Mouse (Mus musculus): ENCODE data around the gene Wnt9a. TPM values are rescaled to one million over a fixed set of nuclear protein-coding genes. Genes with fewer than 3 reads are reported as not detected.

Wnt9a gene
- 1 to 10 TPM in 1 of 26 experiments, under 1 TPM in 12, not detected in 13; 0.22 to 1.1 (median 0.38) TPM for total RNA-seq (2018; cell fraction: chromatin; rRNA removed)
- total RNA-seq (2018; cell fraction: cytosol; rRNA removed), result under 1 TPM; 0.07 to 0.90 (median 0.30) TPM
- total RNA-seq (2018; cell fraction: nucleus; rRNA removed), result under 1 TPM in 19 of 26 experiments, not detected in 7; 0.13 to 0.88 (median 0.35) TPM
- polyA plus RNA-seq (2018), result 0.10 to 0.41 TPM (median 0.34 TPM) in 3 replicates

DNA sequence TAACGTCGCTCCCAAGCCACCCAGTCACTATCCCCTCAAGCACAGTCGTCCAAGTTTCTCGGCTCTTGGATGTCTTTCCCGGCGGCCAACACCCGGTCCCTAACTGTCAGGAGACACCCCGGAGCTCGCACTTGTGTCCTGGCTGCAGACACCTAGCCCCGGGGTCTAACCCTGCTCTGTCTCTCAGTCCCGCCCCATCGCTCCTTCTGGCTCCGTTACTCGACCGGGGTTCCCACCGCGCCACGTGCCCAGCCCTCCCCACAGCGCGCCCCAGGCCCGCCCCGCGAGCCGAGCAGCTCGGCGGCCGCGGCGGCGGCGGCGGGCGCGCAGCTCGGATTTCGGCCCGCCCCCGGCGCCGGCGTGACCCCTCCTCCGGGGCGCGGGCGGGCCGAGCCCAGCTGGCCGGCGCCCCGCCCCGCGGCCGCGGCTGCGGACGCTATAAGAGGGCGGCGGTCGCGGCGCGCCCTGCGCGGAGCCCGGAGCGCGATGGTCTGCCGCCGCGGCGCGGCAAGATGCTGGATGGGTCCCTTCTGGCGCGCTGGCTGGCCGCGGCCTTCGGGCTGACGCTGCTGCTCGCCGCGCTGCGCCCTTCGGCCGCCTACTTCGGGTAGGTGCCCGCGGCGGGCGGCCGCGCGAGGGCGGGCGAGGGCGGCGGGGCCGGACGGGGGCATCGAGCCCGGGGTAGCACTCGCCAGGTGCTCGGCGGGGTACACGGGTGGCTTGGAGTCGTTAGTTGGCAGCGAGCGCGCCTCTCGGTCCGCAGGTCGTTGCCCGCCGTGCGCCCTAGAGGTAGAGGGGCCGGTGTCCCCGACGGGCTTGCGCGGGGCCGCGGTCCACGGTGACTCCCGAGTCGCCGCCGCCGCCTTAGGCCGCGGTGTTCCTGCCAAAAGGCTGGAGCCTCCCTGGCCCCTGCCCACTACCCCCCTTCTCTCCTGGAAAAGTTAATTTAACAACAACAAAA, at the start of gene Wnt9a:
Gene Wnt9a, plus strand, starts transcription at position 468 of the 961 bp plus-strand sequence.
- H3K4me3 ChIP-seq (ENCODE audit: inconsistent target), result no peak within 1 kb of the TSS
- WGBS (ENCODE audit: missing documents), result 2% methylated on average over 91 of the region's 128 CpGs
- no peak within 1 kb of the TSS for H3K27ac ChIP-seq
- H3K79me2 ChIP-seq (ENCODE audit: inconsistent target), result no peaks in the 10 kb centered on the region
- no peaks in the 10 kb centered on the region for H3K36me3 ChIP-seq (ENCODE audit: inconsistent target)

DNA sequence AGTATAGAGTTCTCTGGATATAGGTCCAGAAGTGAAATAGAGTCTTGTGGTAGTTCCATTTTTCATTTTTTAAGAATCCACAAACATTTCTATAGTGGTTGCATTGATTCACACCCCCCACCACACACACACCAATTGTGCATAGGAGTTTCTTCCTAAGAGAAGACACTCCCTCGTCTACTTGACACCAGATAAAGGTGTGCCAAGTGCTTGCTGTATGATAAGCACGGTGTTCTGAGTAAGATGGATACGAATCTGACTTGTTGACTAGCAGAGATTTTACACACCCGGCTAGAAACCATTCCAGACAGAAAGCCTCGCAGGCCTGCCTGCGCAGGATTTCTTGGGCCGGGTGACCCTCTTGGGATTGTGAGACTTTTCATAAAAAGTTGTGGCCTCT, 47.1 kb upstream of the Wnt9a start:
- Histone ChIP-seq H3K36me3 (ENCODE audit: inconsistent target) (no peaks in the 10 kb centered on the region), H3K4me3 (ENCODE audit: inconsistent target) (no peak overlapping the region), H3K27ac (no peak overlapping the region), H3K79me2 (ENCODE audit: inconsistent target) (no peaks in the 10 kb centered on the region)
- WGBS (ENCODE audit: missing documents), result 82% methylated on average over 7 of the region's 7 CpGs

DNA sequence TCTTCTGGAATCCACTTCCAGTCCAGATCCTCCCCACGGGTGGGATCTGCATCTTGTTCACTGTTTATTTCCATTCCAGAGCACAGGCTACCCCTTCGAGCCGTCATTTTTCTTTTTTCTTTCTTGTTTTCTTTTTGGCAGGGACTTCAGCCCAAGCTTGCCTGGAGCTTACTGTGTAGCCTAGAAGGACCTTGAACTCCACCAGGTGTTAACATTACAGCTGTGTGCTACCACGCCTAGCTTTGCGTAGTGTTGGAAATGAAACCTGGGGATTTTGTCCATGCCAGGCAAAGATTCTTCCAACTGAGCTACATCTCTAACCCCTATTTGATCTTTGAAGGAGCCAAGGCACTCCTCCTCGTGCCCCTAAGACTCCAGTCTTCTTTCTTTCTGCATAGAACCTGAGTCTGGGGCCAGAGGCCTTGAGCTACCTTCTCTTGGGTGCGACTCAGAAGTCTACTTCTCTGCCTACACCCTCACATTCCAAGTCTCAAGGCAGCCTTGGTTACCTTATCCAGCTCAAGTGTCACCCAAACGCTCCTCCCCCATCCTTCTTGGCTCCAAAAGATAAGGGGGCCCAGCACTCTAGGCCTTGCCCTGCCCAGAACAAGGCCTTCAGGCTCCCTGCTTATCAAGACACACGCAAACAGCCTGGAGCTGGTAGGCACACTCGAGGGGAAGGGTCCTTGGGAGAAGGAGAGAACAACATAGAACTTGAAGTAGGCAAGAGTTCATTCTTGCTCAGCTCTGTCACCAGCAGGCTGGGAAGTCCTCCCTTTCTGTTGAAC, 45.8 kb upstream of the Wnt9a start:
- Histone ChIP-seq H3K36me3 (ENCODE audit: inconsistent target) (no peaks in the 10 kb centered on the region), H3K4me3 (ENCODE audit: inconsistent target) (no peak overlapping the region)
- 78% methylated on average over 10 of the region's 10 CpGs for WGBS (ENCODE audit: missing documents)

DNA sequence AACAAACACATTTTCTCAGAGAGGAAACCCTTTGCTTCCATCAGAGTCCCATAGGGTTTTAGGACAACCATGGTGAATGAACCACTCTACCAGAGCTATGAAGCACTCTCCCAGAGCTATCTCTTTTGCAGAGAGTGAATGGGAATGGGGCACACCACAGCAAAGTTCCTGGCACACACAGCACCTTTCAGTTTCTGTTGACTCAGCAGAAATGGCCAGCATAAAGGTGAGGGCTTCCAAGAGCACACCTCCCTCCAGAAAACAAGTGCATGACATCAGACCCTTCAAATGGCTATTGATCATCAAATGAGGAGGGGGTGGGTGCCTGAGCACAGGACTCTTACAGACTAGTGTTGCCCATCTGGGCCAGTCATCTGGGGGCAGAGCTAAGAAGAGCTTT, 44.4 kb upstream of the Wnt9a start:
- Histone ChIP-seq H3K36me3 (ENCODE audit: inconsistent target) (no peaks in the 10 kb centered on the region), H3K79me2 (ENCODE audit: inconsistent target) (no peaks in the 10 kb centered on the region), H3K4me3 (ENCODE audit: inconsistent target) (no peak overlapping the region), H3K27ac (no peak overlapping the region)

More for the DNA sequence above, 45.8 kb upstream of the Wnt9a start:
- Histone ChIP-seq H3K79me2 (ENCODE audit: inconsistent target) (no peaks in the 10 kb centered on the region), H3K27ac (no peak overlapping the region)

DNA sequence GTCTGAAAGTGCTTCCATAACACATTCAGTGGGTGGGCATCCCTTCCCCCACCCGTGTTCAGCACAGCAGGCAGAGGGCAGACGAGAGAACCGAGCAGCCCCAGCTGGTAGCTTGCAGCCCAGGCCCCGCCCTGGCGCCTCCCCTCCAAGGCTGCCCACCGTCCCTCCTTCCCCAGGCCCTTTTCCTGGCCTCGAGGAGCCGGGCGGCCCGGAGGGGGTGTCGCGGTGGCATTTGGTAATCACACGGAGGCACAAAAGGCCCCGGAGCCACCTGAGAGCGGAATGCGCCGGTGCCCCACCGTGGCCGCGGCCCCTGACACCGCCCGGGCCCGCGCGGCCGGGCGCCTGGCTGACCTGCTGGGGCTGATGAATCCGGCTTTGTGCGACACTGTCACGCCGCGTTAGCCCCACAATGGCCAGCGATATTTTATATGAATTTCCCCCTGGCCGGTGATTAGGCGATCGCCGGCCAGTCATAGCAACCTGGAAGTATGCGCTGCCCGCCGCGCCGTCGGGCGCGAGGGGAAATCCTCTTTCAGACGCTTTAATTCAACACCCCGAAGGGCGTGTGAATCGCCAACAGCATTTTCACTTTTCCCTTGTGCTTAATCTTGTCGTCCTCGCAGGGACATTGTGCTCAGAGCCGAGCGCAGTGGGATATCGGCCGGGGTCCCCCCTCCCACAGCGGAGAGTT, 42.7 kb upstream of the Wnt9a start:
- H3K36me3 ChIP-seq (ENCODE audit: inconsistent target), result no peaks in the 10 kb centered on the region
- H3K27ac ChIP-seq, result no peak overlapping the region
- no peak overlapping the region for H3K4me3 ChIP-seq (ENCODE audit: inconsistent target)
- 2% methylated on average over 50 of the region's 56 CpGs for whole genome bisulfite sequencing (ENCODE audit: missing documents)
- no peaks in the 10 kb centered on the region for H3K79me2 ChIP-seq (ENCODE audit: inconsistent target)

DNA sequence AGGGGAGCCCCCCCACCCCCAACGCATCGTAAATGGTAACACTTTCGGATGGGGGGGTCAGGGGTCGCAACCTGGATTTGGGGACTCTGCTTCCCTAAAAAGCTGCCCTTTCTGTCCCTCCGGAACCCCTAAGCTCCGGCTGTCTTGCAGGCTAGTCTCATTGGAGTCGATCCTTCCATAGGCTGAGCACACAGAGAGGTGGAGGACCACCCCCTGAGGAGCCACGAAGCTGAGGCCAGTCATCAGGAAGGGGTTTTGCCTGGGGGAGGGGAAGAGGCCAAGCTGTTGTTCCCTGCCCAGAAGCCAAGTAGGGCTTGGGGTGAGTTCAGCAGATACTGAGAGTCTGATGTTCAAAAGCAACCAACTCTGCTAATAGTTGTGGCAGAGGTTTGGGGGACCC, 42.1 kb upstream of the Wnt9a start:
- H3K79me2 ChIP-seq (ENCODE audit: inconsistent target), result no peaks in the 10 kb centered on the region
- H3K4me3 ChIP-seq (ENCODE audit: inconsistent target), result no peak overlapping the region
- whole genome bisulfite sequencing (ENCODE audit: missing documents), result 16% methylated on average over 8 of the region's 8 CpGs
- H3K36me3 ChIP-seq (ENCODE audit: inconsistent target), result no peaks in the 10 kb centered on the region
- H3K27ac ChIP-seq, result no peak overlapping the region

DNA sequence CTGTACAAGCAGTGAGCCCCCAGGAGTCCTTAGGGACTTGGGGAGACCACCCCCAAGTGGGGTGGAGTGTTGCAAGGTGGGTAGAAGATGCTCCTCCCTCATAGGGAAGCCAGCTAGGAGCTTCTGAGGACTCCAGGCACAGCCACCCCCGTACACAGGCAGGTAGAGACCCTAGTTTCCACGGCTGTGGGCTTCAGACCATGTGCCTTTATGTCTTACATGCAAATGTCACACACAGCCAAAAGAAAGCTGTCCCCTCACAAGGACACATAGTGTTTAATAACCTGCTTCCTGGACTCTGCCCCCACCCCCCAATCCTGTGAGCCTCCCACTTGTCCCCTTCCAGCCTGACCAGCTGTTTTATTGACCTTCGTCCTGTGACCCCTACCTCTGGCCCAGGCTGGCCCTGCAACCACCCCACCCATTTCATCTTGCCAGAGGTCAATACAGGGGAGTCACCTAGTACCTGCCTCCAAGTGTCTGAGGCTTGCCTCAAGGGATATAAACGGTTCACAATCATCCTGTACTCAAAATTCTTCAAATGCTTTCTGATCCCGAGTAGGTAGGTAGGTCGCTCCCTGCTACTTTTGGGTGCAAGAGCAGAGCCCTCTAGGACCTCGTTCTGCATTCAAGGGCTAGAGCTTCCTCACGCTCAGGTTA, 41.4 kb upstream of the Wnt9a start:
- Histone ChIP-seq H3K4me3 (ENCODE audit: inconsistent target) (no peak overlapping the region), H3K36me3 (ENCODE audit: inconsistent target) (no peaks in the 10 kb centered on the region), H3K27ac (no peak overlapping the region), H3K79me2 (ENCODE audit: inconsistent target) (no peaks in the 10 kb centered on the region)
- WGBS (ENCODE audit: missing documents), result 83% methylated on average over 8 of the region's 8 CpGs

DNA sequence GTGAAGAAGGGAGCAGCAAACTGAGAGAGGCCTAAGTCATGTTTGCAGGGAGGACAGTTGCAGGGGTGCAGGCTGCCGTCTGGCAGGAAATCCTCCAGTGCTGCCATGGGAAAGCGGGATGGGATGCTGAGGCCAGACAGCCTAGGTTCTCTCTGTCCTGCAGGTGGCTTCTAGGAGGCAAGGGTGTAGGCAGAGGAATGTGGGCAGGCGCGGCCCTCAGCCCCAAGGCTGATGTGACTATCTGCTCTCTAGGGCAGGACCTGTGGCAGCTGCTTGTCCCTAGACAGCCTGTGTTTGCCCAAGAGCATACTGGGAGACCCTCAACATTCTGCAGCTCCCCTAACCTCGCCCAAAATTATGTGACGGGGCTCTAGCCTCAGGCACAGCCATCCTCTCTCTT, 40.0 kb upstream of the Wnt9a start:
- Histone ChIP-seq H3K79me2 (ENCODE audit: inconsistent target) (no peaks in the 10 kb centered on the region), H3K36me3 (ENCODE audit: inconsistent target) (no peaks in the 10 kb centered on the region), H3K4me3 (ENCODE audit: inconsistent target) (no peak overlapping the region), H3K27ac (no peak overlapping the region)
- 59% methylated on average over 6 of the region's 6 CpGs for WGBS (ENCODE audit: missing documents)

DNA sequence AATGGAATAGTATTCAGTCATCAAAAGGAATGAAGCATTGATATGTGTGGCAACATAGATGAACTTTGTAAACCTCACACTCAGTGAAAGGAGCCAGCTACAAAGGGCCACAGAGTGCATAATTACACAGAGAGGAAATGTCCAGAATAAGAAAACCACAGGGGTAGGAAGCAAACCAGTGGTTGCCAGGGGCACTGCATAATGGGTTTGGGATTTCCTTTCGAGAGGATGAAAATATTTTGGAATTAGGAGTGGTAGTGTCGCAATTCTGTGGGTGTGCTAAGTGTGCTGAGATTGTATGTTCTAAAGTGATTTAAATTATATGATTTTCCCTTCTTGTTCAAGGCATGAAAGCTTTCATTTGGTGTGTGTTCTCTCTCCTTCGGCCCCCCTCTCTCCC, 32.5 kb upstream of the Wnt9a start:
- H3K4me3 ChIP-seq (ENCODE audit: inconsistent target), result no peak overlapping the region
- no peaks in the 10 kb centered on the region for H3K79me2 ChIP-seq (ENCODE audit: inconsistent target)
- H3K27ac ChIP-seq, result no peak overlapping the region
- H3K36me3 ChIP-seq (ENCODE audit: inconsistent target), result no peaks in the 10 kb centered on the region
- WGBS (ENCODE audit: missing documents), result 48% methylated on average over 3 of the region's 3 CpGs

DNA sequence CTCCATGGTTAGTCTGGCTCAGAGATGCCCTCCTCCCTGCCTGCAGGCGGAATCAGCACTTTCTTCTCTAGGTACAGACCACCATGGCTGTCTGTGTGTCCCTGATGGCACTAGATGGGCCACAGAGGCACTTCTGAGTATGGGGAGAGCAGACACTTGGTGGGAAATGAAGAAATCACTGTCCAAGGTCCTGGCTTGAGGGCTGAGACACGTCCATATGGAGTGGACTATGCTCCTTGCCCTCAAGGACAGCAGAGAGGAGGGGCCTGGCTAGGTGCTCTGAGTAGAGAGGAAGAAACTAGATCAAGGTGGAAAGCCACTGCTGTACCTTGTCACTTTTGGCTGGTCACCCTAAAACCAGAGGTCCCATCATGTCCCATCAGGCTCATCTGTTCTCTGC, 29.9 kb upstream of the Wnt9a start:
- H3K27ac ChIP-seq, result no peak overlapping the region
- no peaks in the 10 kb centered on the region for H3K79me2 ChIP-seq (ENCODE audit: inconsistent target)
- whole genome bisulfite sequencing (ENCODE audit: missing documents), result 50% methylated on average over 2 of the region's 2 CpGs
- H3K36me3 ChIP-seq (ENCODE audit: inconsistent target), result no peaks in the 10 kb centered on the region
- no peak overlapping the region for H3K4me3 ChIP-seq (ENCODE audit: inconsistent target)

DNA sequence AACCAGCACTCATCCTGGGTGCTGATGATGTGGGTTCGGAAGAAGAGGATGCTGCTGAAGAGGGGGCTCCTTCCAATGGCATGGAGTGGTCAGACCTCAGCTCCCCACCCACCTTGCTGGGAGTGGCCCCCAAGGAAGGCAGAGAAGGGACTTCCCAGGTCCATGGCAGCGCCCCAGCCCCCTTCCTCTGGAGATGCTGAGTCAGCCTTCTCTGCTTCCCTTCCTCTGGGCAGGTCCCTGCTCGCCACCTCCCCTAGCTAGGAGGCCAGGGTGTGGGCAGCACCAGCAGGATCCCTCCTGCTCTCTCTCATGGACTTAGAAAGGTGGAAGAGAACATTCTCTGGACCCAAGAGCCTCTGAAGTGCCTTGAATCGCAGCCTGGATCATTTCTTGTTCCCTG, 28.7 kb upstream of the Wnt9a start:
- WGBS (ENCODE audit: missing documents), result 49% methylated on average over 4 of the region's 4 CpGs
- H3K36me3 ChIP-seq (ENCODE audit: inconsistent target), result no peaks in the 10 kb centered on the region

DNA sequence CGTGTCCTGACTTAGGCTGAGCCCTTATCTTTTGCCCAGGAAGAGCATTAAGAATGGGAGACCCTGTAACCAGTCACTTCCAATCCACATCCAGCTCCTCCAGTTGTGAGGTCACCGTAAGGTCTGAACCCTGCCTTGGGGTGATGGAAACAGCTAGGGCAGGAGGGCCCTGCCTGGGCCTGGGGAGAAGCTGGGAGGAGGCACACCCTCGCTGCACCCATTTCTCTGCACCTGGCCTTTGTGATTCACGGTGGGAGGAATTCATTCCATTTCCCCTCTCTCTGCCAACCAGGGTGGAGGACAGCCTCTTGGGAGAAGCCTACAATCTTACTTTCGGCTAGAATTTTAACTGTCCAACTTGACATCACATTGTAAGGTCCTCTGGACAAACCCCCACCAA, 24.6 kb upstream of the Wnt9a start:
- H3K4me3 ChIP-seq (ENCODE audit: inconsistent target), result no peak overlapping the region
- H3K79me2 ChIP-seq (ENCODE audit: inconsistent target), result no peaks in the 10 kb centered on the region
- WGBS (ENCODE audit: missing documents), result 74% methylated on average over 5 of the region's 5 CpGs
- H3K27ac ChIP-seq, result no peak overlapping the region
- no peaks in the 10 kb centered on the region for H3K36me3 ChIP-seq (ENCODE audit: inconsistent target)

More for the DNA sequence above, 28.7 kb upstream of the Wnt9a start:
- H3K27ac ChIP-seq, result no peak overlapping the region
- H3K79me2 ChIP-seq (ENCODE audit: inconsistent target), result no peaks in the 10 kb centered on the region
- H3K4me3 ChIP-seq (ENCODE audit: inconsistent target), result no peak overlapping the region

DNA sequence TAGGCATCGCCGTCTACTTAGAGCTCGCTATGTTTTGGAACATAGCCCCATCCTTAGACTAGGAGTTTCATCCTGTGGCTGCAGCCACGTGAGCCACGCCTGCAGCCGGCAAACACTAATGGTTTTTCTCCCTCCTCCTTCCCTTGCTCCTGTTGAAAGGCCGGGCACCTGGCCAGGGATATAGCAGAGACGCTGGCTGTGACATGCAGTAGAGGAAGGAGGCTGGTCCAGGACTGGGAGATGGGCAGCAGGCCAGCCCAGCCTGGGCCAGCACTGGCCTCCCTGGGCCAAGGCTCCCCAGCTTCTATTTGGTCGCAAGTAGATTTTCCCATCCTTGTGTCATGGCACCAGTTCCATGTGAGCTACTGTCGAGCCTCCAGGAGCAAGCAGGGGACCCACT, 23.8 kb upstream of the Wnt9a start:
- Histone ChIP-seq H3K36me3 (ENCODE audit: inconsistent target) (no peaks in the 10 kb centered on the region), H3K27ac (no peak overlapping the region), H3K79me2 (ENCODE audit: inconsistent target) (no peaks in the 10 kb centered on the region), H3K4me3 (ENCODE audit: inconsistent target) (no peak overlapping the region)
- WGBS (ENCODE audit: missing documents), result 75% methylated on average over 10 of the region's 10 CpGs

DNA sequence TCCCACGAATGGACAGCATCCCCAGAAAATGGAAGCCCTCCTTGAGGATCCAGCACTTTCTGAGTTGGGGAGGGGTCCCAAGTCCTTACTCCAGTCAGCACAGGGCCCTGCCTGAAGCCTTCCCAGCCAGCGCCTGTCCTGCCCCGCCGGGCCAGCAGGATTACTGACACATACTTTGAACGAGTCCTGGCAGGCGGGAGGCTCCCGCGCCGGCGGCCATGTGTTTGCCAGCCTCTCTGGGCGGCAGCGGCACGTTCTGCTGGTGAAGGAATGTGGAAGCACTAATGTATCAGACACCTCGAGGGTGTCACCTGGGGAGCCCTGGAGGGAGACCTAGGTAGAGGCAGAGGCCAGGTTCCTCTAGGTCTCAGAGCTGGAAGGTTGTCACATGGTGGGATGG, 22.6 kb upstream of the Wnt9a start:
- Histone ChIP-seq H3K4me3 (ENCODE audit: inconsistent target) (no peak overlapping the region), H3K36me3 (ENCODE audit: inconsistent target) (no peaks in the 10 kb centered on the region), H3K79me2 (ENCODE audit: inconsistent target) (no peaks in the 10 kb centered on the region), H3K27ac (no peak overlapping the region)
- 69% methylated on average over 14 of the region's 14 CpGs for WGBS (ENCODE audit: missing documents)

All from macrophage (primary cell).